Mouse (Mus musculus) neural tube, embryonic 15.5 days (tissue): ENCODE measurements around the gene Pmpca. TPM values are rescaled to one million over a fixed set of nuclear protein-coding genes. Genes with fewer than 3 reads are reported as not detected.

ENCODE experiments used
- ATAC-seq: fragments of 200-750 bp; cut with Nextera tagmentation; 2 replicates; pipeline ENCODE4 v1.8.0; 2017; ENCODE audit warnings: mild to moderate bottlenecking, moderate TSS enrichment, moderate library complexity; ENCODE audit not compliant: low FRiP score
- H3K27ac ChIP-seq: fragments of 300-500 bp; sonication (generic); replicated peaks from 2 replicates; pipeline ENCODE4 v1.5.1; 2015; ENCODE audit warnings: mild to moderate bottlenecking, inconsistent platforms
- H3K27me3 ChIP-seq: fragments of 300-500 bp; sonication (generic); replicated peaks from 2 replicates; pipeline ENCODE4 v1.6.1; 2015; ENCODE audit warnings: inconsistent platforms
- H3K36me3 ChIP-seq: fragments of 300-500 bp; sonication (generic); 2 replicates; pipeline ENCODE4 v1.6.1; 2015; ENCODE audit warnings: inconsistent platforms
- H3K4me1 ChIP-seq: fragments of 300-500 bp; sonication (generic); 2 replicates; pipeline ENCODE4 v1.6.1; 2015; ENCODE audit warnings: inconsistent platforms
- H3K4me2 ChIP-seq: fragments of 300-500 bp; sonication (generic); 2 replicates; pipeline ENCODE4 v1.6.1; 2015; ENCODE audit warnings: inconsistent platforms, mild to moderate bottlenecking, moderate library complexity
- H3K4me3 ChIP-seq: fragments of 300-500 bp; sonication (generic); replicated peaks from 2 replicates; pipeline ENCODE4 v1.5.1; 2015; ENCODE audit warnings: mild to moderate bottlenecking, inconsistent platforms
- H3K9ac ChIP-seq: fragments of 300-500 bp; sonication (generic); replicated peaks from 2 replicates; pipeline ENCODE4 v1.6.1; 2015; ENCODE audit warnings: mild to moderate bottlenecking, inconsistent platforms
- H3K9me3 ChIP-seq: fragments of 300-500 bp; sonication (generic); replicated peaks from 2 replicates; pipeline ENCODE4 v1.6.1; 2016; ENCODE audit warnings: inconsistent platforms
- WGBS: fragments of 180-500 bp; shearing (Covaris S2); methylation state at CpG from one replicate; pipeline ENCODE4 v1.1.7; 2015; ENCODE audit warnings: mixed read lengths; 5-methylcytosine and 5-hydroxymethylcytosine counted together
- polyA plus RNA-seq: library from polyadenylated mRNA; unstranded; fragments of >200 nt; fragmentation: Nextera tagmentation; extraction: Ambion mirVana; gene quantifications from 2 replicates; pipeline ENCODE4 v1.2.1, GENCODE M21; 2015

Pmpca gene
- polyA plus RNA-seq, 1 experiment from 2014 or later, result 95.3 TPM

GRCm38 (mm10) chr2:26356678-26357077 lies 32.5 kb upstream of the Pmpca start:
- Histone ChIP-seq H3K27ac (no peak overlapping the region), H3K4me1 (peaks cover 17% of the 10 kb centered on the region), H3K4me3 (no peak overlapping the region), H3K9ac (no peak overlapping the region), H3K36me3 (no peaks in the 10 kb centered on the region), H3K9me3 (no peaks in the 10 kb centered on the region), H3K27me3 (no peaks in the 10 kb centered on the region), H3K4me2 (no peak overlapping the region)
- WGBS, result 82% methylated on average over 7 of the region's 7 CpGs
- ATAC-seq, result no peak

- Histone ChIP-seq H3K9ac (no peak overlapping the region), H3K4me1 (peaks cover 16% of the 10 kb centered on the region), H3K4me2 (no peak overlapping the region), H3K9me3 (no peaks in the 10 kb centered on the region), H3K27ac (no peak overlapping the region), H3K4me3 (no peak overlapping the region), H3K27me3 (no peaks in the 10 kb centered on the region), H3K36me3 (no peaks in the 10 kb centered on the region)
- 58% methylated on average over 15 of the region's 15 CpGs for WGBS
- ATAC-seq, result no peak
Observed at GRCm38 (mm10) chr2:26357484-26357883, 31.7 kb upstream of the Pmpca start.

GRCm38 (mm10) chr2:26358667-26359320 lies 30.3 kb upstream of the Pmpca start:
- ATAC-seq, result no peak
- Histone ChIP-seq H3K4me2 (no peak overlapping the region), H3K27ac (no peak overlapping the region), H3K4me3 (no peak overlapping the region), H3K9ac (no peak overlapping the region), H3K9me3 (no peaks in the 10 kb centered on the region), H3K4me1 (peaks cover 3% of the 10 kb centered on the region; the same call in 1 of the 2 replicates), H3K36me3 (peaks cover 8% of the 10 kb centered on the region; the same call in 1 of the 2 replicates), H3K27me3 (no peaks in the 10 kb centered on the region)
- 91% methylated on average over 13 of the region's 13 CpGs for WGBS

- WGBS, result 85% methylated on average over 6 of the region's 6 CpGs
- H3K27ac ChIP-seq, result no peak overlapping the region
Observed at GRCm38 (mm10) chr2:26359983-26360382, 29.2 kb upstream of the Pmpca start.

GRCm38 (mm10) chr2:26360772-26361171 lies 28.4 kb upstream of the Pmpca start, which contains the start of gene Card9:
Gene Card9 (minus strand): TSS chr2:26360918.
- Histone ChIP-seq H3K4me1 (0 out of 2 replicates have a peak, but pooled peaks cover 5% of the 10 kb centered on the region), H3K9me3 (no peaks in the 10 kb centered on the region), H3K4me3 (no peak within 1 kb of the TSS), H3K36me3 (peaks cover 25% of the 10 kb centered on the region), H3K27ac (no peak within 1 kb of the TSS), H3K4me2 (no peak within 1 kb of the TSS; the same call in 1 of the 2 replicates), H3K27me3 (no peaks in the 10 kb centered on the region), H3K9ac (no peak within 1 kb of the TSS)
- WGBS, result 57% methylated on average over 3 of the region's 3 CpGs
- no peak for ATAC-seq

More at GRCm38 (mm10) chr2:26359983-26360382, 29.2 kb upstream of the Pmpca start:
- H3K36me3 ChIP-seq, result peaks cover 17% of the 10 kb centered on the region
- 0 out of 2 replicates have a peak, but pooled peaks cover 5% of the 10 kb centered on the region for H3K4me1 ChIP-seq
- H3K27me3 ChIP-seq, result no peaks in the 10 kb centered on the region
- no peak overlapping the region for H3K4me3 ChIP-seq
- ATAC-seq, result no peak
- no peaks in the 10 kb centered on the region for H3K9me3 ChIP-seq
- no peak overlapping the region; the same call in 1 of the 2 replicates for H3K4me2 ChIP-seq
- no peak overlapping the region for H3K9ac ChIP-seq

GRCm38 (mm10) chr2:26362991-26363390 lies 26.1 kb upstream of the Pmpca start:
- Histone ChIP-seq H3K27me3 (no peaks in the 10 kb centered on the region), H3K27ac (no peak overlapping the region), H3K4me2 (no peak overlapping the region), H3K9me3 (no peaks in the 10 kb centered on the region), H3K4me3 (no peak overlapping the region), H3K4me1 (0 out of 2 replicates have a peak, but pooled peaks cover 2% of the 10 kb centered on the region), H3K36me3 (peaks cover 47% of the 10 kb centered on the region), H3K9ac (no peak overlapping the region)
- ATAC-seq, result no peak
- WGBS, result 90% methylated on average over 5 of the region's 5 CpGs

- Histone ChIP-seq H3K27me3 (no peaks in the 10 kb centered on the region), H3K4me1 (0 out of 2 replicates have a peak, but pooled peaks cover 2% of the 10 kb centered on the region), H3K4me2 (no peak overlapping the region), H3K36me3 (peaks cover 52% of the 10 kb centered on the region), H3K4me3 (no peak overlapping the region), H3K9me3 (no peaks in the 10 kb centered on the region), H3K9ac (no peak overlapping the region), H3K27ac (no peak overlapping the region)
- no peak for ATAC-seq
- 89% methylated on average over 5 of the region's 5 CpGs for WGBS
Observed at GRCm38 (mm10) chr2:26363481-26363880, 25.7 kb upstream of the Pmpca start.

GRCm38 (mm10) chr2:26364738-26365465 lies 24.2 kb upstream of the Pmpca start:
- no peaks in the 10 kb centered on the region for H3K27me3 ChIP-seq
- H3K4me2 ChIP-seq, result no peak overlapping the region
- no peak overlapping the region for H3K27ac ChIP-seq
- 82% methylated on average over 10 of the region's 10 CpGs for WGBS
- no peak for ATAC-seq
- H3K4me3 ChIP-seq, result no peak overlapping the region
- 0 out of 2 replicates have a peak, but pooled peaks cover 2% of the 10 kb centered on the region for H3K4me1 ChIP-seq
- no peaks in the 10 kb centered on the region for H3K9me3 ChIP-seq
- H3K36me3 ChIP-seq, result peaks cover 67% of the 10 kb centered on the region
- no peak overlapping the region for H3K9ac ChIP-seq

- no peak overlapping the region for H3K4me2 ChIP-seq
- H3K27ac ChIP-seq, result no peak overlapping the region
- peaks cover 93% of the 10 kb centered on the region for H3K36me3 ChIP-seq
- WGBS, result 91% methylated on average over 6 of the region's 6 CpGs
- H3K9me3 ChIP-seq, result no peaks in the 10 kb centered on the region
- no peak overlapping the region for H3K9ac ChIP-seq
- no peaks in the 10 kb centered on the region for H3K27me3 ChIP-seq
- H3K4me3 ChIP-seq, result no peak overlapping the region
- 0 out of 2 replicates have a peak, but pooled peaks cover 2% of the 10 kb centered on the region for H3K4me1 ChIP-seq
- no peak for ATAC-seq
Observed at GRCm38 (mm10) chr2:26367911-26368310, 21.2 kb upstream of the Pmpca start.

- Histone ChIP-seq H3K4me1 (0 out of 2 replicates have a peak, but pooled peaks cover 2% of the 10 kb centered on the region), H3K9me3 (no peaks in the 10 kb centered on the region), H3K4me2 (no peak overlapping the region), H3K36me3 (peaks cover 95% of the 10 kb centered on the region), H3K4me3 (no peak overlapping the region), H3K27ac (no peak overlapping the region), H3K9ac (no peak overlapping the region), H3K27me3 (no peaks in the 10 kb centered on the region)
- no peak for ATAC-seq
- 90% methylated on average over 1 of the region's 1 CpGs for WGBS
Observed at GRCm38 (mm10) chr2:26368572-26368971, 20.6 kb upstream of the Pmpca start.

GRCm38 (mm10) chr2:26372396-26372795 lies 16.7 kb upstream of the Pmpca start:
- Histone ChIP-seq H3K4me1 (no peaks in the 10 kb centered on the region), H3K9me3 (no peaks in the 10 kb centered on the region), H3K4me3 (no peak overlapping the region), H3K27ac (no peak overlapping the region), H3K4me2 (no peak overlapping the region), H3K27me3 (no peaks in the 10 kb centered on the region), H3K36me3 (peaks cover 94% of the 10 kb centered on the region), H3K9ac (no peak overlapping the region)
- WGBS, result 97% methylated on average over 8 of the region's 8 CpGs
- ATAC-seq, result no peak
